Mouse (Mus musculus) cerebellum, adult 18-20 months (tissue): ENCODE measurements around the gene Adap2.
"Not testable (repeated sequence)": the region's sequence is repeated elsewhere in the genome, so short reads cannot be mapped to it uniquely, and the experiment has no call there.

ENCODE experiments used
- DNase-seq, 2 experiments: peaks; one replicate each; pipeline ENCODE4 v3.0.0; 2021

The Adap2 gene

GRCm38 (mm10) chr11:80161041-80161440, 7.1 kb downstream of the Adap2 start:
- DNase-seq, result no peak

DNA sequence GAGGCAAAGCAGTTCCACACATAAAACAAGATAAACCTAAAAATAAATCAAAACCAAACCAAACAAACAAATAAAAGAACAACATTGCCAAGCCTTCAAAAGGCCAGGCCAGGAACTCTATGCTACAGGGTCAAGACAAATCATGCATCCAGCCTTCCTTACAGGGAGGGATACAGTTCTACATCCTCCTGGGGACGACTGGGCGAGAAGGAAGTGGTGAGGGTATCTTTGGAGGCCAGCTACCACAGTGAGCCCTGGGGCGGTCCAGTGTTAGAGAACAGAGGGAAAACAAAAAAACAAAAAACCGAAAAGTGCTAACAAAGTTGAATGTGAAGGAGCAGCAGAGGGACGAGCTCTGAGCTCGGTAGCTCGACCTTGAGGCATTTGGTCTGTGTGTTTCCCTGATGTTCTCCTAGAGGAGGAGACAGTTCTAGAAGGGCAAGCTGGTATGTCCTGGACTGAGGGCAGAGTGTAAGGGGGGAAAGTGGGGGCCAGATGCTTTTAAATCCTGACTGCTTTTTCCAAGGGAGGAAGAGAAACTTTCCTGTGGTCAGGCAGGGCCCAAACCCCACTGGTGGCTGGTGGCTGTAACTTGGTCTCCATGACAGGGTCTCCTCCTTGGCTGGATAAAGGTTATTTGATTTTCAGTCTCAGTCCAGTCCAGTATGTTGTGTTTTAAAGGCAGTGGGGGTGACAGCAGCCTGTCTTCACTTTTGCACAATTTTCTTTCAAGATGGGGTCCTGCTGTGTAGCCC, 9.6 kb downstream of the Adap2 start:
- DNase-seq, result no peak

GRCm38 (mm10) chr11:80164224-80164623, 10.3 kb downstream of the Adap2 start:
- no peak for DNase-seq

- no peak for DNase-seq
These were observed 14.2 kb downstream of the Adap2 start for GRCm38 (mm10) chr11:80168121-80168520.

GRCm38 (mm10) chr11:80168611-80169249, 14.8 kb downstream of the Adap2 start:
- no peak for DNase-seq

DNA sequence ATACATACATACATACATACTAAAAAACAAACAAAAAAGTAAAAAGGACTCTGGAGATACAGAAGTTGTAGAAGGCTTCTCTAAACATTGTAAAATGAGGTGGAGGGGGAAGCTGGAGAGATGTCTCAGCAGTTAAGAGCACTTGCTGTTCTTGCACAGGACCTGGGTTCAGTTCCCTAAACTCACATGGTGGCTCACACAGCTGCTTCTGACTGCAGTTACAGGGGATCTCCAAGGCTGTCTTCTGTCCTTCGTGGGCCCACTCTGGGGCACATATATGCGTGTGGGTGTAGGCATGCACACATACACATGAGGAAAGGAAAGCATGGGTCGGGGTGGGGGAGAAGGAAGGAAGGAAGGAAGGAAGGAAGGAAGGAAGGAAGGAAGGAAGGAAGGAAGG, 15.7 kb downstream of the Adap2 start:
- DNase-seq, result no peak

GRCm38 (mm10) chr11:80170351-80170750, 16.4 kb downstream of the Adap2 start:
- no peak for DNase-seq

DNA sequence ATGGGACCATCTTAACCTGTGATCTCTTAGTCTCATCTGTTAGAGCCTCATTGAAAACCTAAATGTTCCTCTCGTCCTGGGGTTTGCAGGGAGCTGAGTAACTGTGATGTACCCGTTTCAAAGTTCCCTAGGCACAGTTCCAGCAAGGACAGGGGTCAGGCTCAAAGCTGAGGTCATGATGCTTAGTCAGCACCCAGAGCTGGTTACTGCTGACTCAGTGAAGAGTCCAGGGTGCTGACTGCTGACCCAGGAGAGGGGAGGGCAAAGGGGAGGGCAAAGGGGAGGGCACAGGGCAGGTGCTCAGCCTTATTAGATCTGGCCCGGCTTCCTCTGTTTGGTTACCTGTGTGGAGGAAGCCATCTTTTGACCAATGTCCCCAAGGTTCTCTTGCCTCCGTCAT, 18.0 kb downstream of the Adap2 start:
- no peak for DNase-seq

DNA sequence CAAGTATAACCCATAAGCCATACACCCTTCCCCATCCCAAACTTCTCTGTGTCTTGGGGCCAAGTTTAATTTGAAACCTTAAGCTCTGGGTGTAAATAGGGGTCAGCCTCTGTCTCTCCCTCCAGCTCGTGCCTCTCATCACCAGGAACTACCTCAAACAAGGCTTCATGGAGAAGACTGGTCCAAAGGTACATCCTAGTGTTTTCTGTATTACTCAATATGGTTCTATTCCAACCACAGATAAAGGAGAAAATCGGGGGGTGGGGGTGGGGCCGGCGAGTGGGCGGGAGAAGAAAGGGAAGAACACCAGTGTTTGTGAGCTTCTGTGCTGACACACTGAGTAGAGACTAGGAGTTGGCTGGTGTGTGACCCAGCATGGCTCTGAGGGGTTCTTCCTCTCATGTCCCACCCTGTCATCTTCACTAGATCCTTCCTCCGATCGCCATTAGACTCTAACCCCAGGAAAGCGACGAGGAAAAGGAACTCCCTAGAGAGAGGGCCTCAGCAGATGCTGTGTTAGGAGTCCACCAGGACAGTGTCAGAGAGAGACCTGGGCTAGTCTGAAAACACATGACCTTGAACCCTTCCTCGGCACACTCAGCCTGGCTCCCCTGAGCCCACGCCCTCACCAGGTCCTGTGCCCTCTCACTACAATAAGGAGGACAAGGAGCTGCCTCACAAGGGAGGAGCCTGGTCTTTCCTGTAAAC, 20.2 kb downstream of the Adap2 start:
- no peak for DNase-seq

GRCm38 (mm10) chr11:80176911-80177895, 23.3 kb downstream of the Adap2 start:
- no peak for DNase-seq

- no peak for DNase-seq
These were observed 24.4 kb downstream of the Adap2 start for GRCm38 (mm10) chr11:80178316-80178715.

DNA sequence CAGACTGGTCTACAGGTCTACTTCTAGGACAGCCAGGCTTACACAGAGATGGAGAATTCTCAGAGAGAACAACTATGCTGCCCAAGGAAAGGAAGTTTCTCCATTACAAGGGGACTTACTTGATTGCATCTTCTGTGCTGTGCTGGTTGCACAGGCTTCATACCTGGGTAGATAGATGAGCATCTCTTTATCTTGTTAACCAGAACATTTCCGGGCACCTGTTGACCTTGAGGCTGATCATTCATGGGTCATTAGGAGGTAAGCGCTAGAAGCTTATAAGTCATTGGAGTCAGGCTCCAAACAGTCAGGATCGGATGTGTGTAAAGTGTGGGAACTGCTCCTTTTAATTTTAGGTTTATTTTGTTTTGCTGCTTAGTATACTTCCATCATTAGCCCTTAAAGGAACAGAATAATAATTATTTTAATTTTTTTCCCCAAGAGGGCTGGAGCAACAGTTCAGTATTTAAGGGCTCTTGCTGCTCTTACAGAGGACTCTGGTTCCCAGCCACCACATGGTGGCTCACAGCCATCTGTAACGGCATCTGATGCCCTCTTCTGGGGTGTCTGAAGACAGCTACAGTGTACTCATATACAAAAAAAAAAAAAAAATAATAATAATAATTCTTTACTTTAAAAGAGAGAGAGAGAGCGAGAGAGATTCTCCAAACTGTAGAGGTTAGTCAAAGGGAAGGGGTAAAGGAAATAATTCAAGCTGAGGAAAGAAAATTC, 27.3 kb downstream of the Adap2 start:
- DNase-seq, result no peak

DNA sequence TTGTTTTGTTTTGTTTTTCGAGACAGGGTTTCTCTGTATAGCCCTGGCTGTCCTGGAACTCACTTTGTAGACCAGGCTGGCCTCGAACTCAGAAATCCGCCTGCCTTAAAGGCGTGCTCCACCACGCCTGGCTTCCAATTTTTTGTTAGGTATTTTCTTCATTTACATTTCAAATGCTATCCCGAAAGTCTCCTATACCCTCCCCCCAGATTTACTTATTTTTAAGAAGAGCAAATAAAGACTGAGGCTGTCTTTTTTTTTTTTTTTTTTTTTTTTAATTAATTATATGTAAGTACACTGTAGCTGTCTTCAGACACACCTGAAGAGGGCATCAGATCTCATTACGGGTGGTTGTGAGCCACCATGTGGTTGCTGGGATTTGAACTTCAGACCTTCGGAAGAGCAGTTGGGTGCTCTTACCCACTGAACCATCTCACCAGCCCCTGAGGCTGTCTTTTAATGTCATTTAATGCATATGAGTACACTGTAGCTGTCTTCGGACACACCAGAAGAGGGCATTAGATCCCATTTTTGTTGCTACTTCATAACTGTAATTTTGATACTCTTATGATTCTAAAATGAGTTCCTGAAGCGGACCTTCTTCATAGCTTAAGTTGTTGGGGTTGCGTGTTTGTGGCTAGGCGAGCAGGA, 29.3 kb downstream of the Adap2 start:
- not testable (repeated sequence) for DNase-seq

GRCm38 (mm10) chr11:80183705-80184255, 29.9 kb downstream of the Adap2 start, which contains the start of gene Rnf135:
TSS of gene Rnf135 (plus strand) at chr11:80183851.
- peak; percentile 89 to 92 for DNase-seq

- no peak for DNase-seq
These were observed 30.7 kb downstream of the Adap2 start for GRCm38 (mm10) chr11:80184531-80185071.

DNA sequence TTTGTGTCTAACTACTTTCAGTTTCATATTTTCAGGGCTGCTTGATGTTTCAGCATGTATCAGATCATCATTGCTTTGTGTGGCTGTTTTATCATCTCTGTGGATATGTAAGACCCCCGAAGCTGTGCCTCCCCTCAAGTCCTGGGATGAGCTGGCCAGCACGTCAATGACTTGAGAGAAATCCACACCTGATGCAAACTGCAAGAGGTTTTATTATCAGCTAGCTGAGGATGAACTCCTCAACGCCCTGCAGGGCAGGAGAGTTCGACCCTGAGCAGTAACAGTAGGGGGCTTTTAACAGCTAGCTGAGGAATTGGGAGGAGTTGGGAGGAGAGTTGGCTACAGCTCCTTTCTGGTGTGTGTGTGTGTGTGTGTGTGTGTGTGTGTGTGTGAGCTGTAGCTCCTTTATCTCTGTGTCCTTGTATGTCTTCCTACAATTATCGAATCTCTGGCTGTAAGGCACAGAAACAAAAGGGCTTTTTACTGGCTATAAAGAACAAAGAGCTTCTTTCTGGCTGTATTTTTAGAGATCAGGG, 31.6 kb downstream of the Adap2 start:
- not testable (repeated sequence) for DNase-seq

DNA sequence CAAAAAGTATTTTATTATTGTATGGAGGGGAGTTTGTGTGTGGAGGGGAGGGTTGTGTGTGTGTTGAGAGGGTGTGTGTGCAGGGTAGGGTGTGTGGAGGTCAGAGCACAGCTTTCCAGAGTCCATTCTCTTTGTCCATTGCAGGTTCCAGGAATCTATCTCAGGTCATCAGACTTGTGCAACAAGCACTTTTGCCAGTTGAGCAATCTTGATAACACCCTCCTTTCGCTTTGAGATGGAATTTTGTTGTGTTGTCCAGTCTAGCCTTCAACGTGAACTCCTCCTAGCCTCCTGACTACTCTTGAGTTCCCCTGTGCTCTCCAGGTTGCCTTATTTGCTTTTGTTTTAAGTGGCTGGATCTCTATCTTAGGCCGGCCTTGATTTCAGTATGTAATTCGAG, 36.4 kb downstream of the Adap2 start:
- DNase-seq, result no peak

DNA sequence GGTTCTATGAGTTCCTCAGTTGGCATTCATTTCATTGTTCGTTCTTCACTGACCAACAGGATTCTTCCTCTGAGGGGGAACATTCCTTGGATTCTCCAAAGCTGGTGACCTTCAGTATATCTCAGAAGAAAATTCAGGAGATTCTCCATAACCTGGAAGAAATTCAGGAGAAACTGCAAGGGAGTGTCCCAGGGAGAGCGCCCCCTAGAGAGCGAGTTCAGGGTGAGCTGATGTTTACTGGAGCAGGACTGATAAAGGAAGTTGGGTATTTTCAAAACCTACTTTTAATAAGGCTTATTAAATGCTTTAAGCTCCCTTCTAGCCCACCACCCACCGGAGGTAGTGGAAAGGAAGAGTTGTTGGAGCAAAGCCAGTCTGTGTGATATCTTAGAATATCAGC, 39.9 kb downstream of the Adap2 start:
- no peak for DNase-seq

DNA sequence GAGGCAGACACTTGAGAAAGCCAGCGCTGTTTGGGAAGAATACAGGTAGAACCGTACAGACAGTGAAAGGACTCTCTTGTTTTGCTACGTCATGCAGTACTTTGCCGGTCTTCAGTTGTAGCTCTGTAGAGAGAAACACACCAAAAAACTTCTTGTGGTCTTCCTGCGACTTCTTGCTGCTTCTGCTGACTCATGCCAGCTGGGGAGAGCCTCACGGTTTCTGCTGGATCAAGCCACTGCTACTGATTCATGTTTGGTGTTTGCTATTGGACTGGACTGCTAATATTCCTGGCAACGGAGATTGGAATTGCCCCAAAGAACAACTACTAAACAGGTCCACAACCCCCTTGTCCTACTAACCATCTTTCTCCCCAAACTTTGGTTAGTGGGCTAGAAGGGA, 42.4 kb downstream of the Adap2 start:
- DNase-seq, result no peak

DNA sequence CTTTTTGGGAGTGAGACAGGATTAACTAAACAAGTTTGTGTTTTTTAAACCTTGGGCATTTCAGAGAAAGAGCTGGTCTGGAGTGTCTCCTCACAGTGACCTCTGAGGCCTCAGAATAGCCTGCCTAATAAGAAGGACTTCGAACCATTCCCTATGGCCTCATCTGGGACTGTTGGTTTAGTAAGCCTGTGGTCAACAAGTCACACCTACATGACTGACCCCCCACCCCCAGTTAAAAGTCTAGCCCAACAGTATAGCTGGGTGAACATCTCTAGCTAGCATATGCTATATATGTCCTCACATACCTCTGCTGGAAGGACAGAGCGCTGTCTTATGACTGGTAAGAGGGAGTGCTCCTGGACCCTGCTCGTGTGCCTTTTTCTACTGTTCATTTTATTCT, 45.4 kb downstream of the Adap2 start:
- no peak for DNase-seq

GRCm38 (mm10) chr11:80199773-80200172, 45.9 kb downstream of the Adap2 start:
- DNase-seq, result no peak
